ENCODE assay signal across 21 mouse cellular contexts in the genomic region with DNA sequence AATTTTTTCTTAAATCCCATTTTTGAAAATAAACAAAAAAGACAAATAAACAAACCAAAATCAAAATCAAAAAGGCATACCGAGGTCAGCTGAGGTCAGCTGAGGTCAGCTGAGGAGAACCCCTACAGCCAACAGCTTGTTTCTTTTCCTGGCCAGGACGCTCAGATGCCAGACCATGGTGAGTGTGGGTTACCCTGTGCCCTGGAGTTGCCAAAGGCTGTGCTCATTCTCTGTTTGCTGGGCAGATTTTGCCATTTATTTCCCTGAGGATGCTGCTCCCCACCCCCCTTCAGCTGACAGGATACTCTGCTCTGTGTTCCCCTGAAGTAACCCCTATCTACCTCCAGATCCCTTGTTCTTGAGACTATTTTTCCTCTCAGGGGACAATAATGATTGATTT. TPM values are rescaled to one million over a fixed set of nuclear protein-coding genes. Genes with fewer than 3 reads are reported as not detected.
A peak's percentile ranks its signal among the peaks of the same experiment; 100 is the strongest.
DNase-seq lines count a peak whose midpoint lies in the region.
"Had no signal": no experiment of that assay in that cellular context is flagged by ENCODE, and none has a peak within 500 bp of the region (broad histone marks: within the 10 kb centered on the region; RNA-seq: fewer than 3 reads in every experiment).

No protein-coding gene starts in this region.

- DNase-seq in cerebellum, postnatal 10 days = peak; percentile 59 to 65
- no peak for DNase-seq in cerebellum, postnatal 36 days
- peak; percentile 26 for DNase-seq in gastrocnemius, postnatal 14 days
- no peak for DNase-seq in gastrocnemius, adult 18-20 months (ENCODE audit: low spot score)
- peak; percentile 73 for DNase-seq in adipocyte (ENCODE audit: low spot score)
- DNase-seq in natural killer cell, adult 2 months (ENCODE audit: low spot score in 2 of 2) = no peak
- DNase-seq: adrenal gland, adult 8-10 months; B cell, adult 2 months; cerebellum, adult 11 months; cerebellum, adult 2 months; cerebellum, postnatal 25 days; gastrocnemius, postnatal 10 days; heart, adult 18-20 months; heart, postnatal 14 days; heart, postnatal 4 days; kidney, adult 18-20 months; kidney, adult 9 months had no signal

- intact Hi-C loops in gastrocnemius, postnatal 14 days (cut with DNase I; ENCODE audit: low total_unique reads) = no loop called here

RNA-seq across cellular contexts. Expression of a gene that starts 3.4 kb away (rescaled TPM):
- total RNA-seq in gastrocnemius, postnatal 14 days (2021) = 10 to 100 TPM; 37.2 TPM
- 10 to 100 TPM; 80.3 to 88.8 TPM for total RNA-seq in gastrocnemius, adult 18-20 months (2021)

RNA-seq across cellular contexts. Expression of a gene that starts 35.5 kb away (rescaled TPM):
- total RNA-seq in gastrocnemius, postnatal 14 days (2021) = not detected
- total RNA-seq in gastrocnemius, adult 18-20 months (2021) = not detected
- total RNA-seq: adrenal gland, postnatal 4 days; CH12.LX; G1E; gastrocnemius, postnatal 10 days; gastrocnemius, postnatal 4 days; heart, adult 18-20 months; heart, postnatal 14 days; heart, postnatal 4 days had no signal

RNA-seq across cellular contexts. Expression of a gene that starts 57.8 kb away (rescaled TPM):
- total RNA-seq in gastrocnemius, postnatal 14 days (2021) = 10 to 100 TPM; 14.6 to 18.7 TPM
- total RNA-seq in gastrocnemius, adult 18-20 months (2021) = 10 to 100 TPM; 39.5 to 47.6 TPM

Comparison
In these comparisons a context has a peak if more than half of its experiments do, and no peak if none do; other contexts are left out.
1. DNase-seq: peak in cerebellum, postnatal 10 days (2 of 2), gastrocnemius, postnatal 14 days (single experiment) and adipocyte (single experiment); none in cerebellum, postnatal 36 days (0 of 2), gastrocnemius, adult 18-20 months (single experiment) and natural killer cell, adult 2 months (0 of 2).